Mouse (Mus musculus): ENCODE measurements around the gene Gap43. TPM values are rescaled to one million over a fixed set of nuclear protein-coding genes. Genes with fewer than 3 reads are reported as not detected.

Gene Gap43
- polyA plus RNA-seq, 1 experiment from 2014 or later = 41.8 TPM

GRCm38 (mm10) chr16:42291572-42291971 lies 48.9 kb downstream of the Gap43 start:
- Histone ChIP-seq H3K4me3 (no peak overlapping the region), H3K9me3 (no peaks in the 10 kb centered on the region), H3K4me2 (replicated peaks) (no peak overlapping the region), H3K36me3 (no peaks in the 10 kb centered on the region), H3K27me3 (no peaks in the 10 kb centered on the region), H3K27ac (no peak overlapping the region), H3K4me1 (no peaks in the 10 kb centered on the region), H3K9ac (no peak overlapping the region)
- no peak for ATAC-seq (ENCODE audit: low FRiP score, low read depth)
- 75% methylated on average over 8 of the region's 8 CpGs for WGBS

DNA sequence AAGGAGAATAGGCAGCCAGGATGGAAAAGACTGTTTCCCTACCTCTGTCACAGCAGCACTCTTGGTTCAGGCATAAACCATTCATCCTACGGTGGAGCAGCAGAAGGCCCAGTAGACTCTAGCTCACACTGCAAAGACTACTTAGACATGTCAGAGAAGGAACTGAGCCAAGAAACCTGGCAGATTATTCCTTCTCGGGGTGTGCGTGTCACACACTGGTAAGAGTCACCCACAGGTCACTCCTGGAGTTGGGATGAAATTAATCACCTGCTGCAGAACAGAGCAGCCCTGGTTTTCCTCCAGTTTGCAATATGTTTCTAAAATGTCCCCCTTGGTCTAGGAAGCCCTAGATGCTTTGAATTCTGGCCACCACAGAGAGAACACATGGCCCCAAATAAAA lies 56.4 kb downstream of the Gap43 start:
- no peak for ATAC-seq (ENCODE audit: low FRiP score, low read depth)
- H3K27me3 ChIP-seq = no peaks in the 10 kb centered on the region
- H3K36me3 ChIP-seq = no peaks in the 10 kb centered on the region
- H3K9ac ChIP-seq = no peak overlapping the region
- WGBS = 74% methylated on average over 3 of the region's 3 CpGs
- H3K4me3 ChIP-seq = no peak overlapping the region
- H3K4me2 ChIP-seq (replicated peaks) = no peak overlapping the region
- H3K27ac ChIP-seq = no peak overlapping the region
- no peaks in the 10 kb centered on the region for H3K4me1 ChIP-seq
- no peaks in the 10 kb centered on the region for H3K9me3 ChIP-seq

GRCm38 (mm10) chr16:42277713-42278112 lies 62.7 kb downstream of the Gap43 start:
- no peaks in the 10 kb centered on the region for H3K27me3 ChIP-seq
- H3K9me3 ChIP-seq = no peaks in the 10 kb centered on the region
- ATAC-seq (ENCODE audit: low FRiP score, low read depth) = no peak
- no peak overlapping the region for H3K4me3 ChIP-seq
- no peaks in the 10 kb centered on the region for H3K4me1 ChIP-seq
- no peak overlapping the region for H3K4me2 ChIP-seq (replicated peaks)
- 88% methylated on average over 2 of the region's 2 CpGs for WGBS
- no peaks in the 10 kb centered on the region for H3K36me3 ChIP-seq
- no peak overlapping the region for H3K9ac ChIP-seq
- H3K27ac ChIP-seq = no peak overlapping the region

DNA sequence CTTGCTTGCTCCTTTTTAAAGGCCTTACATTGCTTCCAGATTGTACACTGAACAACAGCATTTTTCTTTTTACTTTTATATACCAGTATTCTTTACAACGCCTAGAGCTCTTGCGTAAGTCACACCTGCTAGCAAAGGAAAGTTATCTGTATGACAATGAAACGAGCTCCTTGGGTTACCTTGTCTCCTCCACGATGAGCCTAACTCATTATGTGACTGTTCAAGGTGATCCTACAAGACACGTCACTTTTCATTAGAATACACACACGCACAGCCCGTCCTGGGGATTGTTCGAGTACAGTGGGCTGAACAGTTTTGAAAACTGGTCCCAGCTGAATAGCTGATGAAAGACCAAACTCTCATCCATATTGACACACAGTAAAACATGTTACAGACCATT lies 63.2 kb downstream of the Gap43 start:
- 75% methylated on average over 8 of the region's 8 CpGs for WGBS
- H3K27ac ChIP-seq = no peak overlapping the region

DNA sequence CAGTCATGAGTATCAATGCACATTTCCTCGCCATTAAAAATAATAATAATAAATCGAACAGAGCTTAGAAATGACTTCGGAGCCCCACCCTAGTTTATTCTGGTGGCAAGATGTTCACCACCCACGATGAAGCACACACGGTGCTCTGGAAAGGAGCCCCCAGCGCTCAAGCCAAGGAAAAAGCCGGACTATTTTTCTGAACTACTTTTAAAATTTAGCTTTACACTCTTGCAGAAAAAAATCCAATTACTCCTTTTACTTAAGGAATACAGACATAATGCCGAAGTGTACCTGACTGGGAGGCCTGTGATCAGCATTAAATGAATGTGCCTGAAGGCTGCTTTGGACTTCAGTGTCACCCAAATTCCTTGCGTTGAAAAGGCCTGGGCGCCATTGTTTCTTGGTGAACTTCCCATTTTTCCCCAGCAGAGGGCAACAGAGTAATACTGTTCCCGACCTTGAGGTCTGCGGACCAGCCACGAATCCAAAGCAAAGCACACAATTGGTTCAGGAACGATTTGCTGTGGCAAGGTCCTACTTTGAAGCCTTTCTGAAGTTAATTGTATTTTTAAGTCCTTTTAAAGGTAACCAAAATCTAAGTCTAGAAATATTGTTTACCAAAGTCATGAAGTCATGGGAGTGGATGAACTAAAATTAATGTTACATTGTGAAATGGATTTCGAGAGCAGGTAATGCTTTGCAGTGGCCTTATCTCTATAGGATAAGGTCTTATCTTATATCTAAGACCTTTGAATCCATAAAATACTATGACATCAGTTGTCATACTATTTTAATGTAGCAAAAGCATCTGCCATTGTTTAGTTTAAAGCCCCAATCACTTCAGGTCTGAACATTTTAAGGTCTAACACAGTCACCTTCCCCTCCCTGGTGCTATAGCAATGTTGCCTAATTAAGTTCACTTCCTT lies 64.0 kb downstream of the Gap43 start:
- ATAC-seq (ENCODE audit: low FRiP score, low read depth) = peak; percentile 83

More for the DNA sequence above, 63.2 kb downstream of the Gap43 start:
- Histone ChIP-seq H3K9ac (no peak overlapping the region), H3K36me3 (no peaks in the 10 kb centered on the region), H3K4me3 (no peak overlapping the region), H3K27me3 (no peaks in the 10 kb centered on the region), H3K4me2 (replicated peaks) (no peak overlapping the region), H3K9me3 (no peaks in the 10 kb centered on the region), H3K4me1 (no peaks in the 10 kb centered on the region)
- ATAC-seq (ENCODE audit: low FRiP score, low read depth) = no peak

DNA sequence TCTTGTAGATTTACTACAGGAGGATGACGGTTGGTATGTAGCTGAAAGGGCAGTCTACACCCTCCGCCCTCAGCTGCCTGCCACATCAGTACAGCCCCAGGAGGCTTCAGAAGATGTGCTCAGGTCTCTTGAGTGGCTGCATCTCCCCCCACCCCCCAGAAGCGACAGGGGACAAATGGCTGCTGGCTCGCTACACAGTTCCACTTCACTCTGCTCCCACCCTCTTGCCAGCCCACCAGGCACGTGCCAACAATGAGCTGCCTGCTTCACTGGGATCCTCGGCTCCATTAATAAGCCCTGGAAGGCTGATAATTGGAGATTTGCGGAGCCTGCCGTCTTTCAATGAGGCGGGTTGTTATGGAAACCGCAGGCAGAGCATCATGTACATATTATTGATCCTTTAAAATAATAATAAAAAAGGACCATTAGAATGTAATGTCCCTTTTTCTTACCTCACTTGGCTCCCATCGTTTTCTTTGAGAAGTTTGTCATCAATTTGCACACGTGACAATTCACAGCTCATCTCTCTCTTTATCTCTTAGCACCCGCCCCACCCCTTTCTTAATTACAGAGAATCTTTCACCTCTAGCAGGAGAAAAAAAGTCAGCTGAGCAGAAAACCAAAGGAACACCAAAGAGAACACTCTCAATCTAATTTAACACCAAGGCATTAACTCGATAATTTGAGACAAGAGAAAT lies 64.8 kb downstream of the Gap43 start:
- WGBS = 42% methylated on average over 14 of the region's 14 CpGs
- H3K27me3 ChIP-seq = no peaks in the 10 kb centered on the region
- H3K27ac ChIP-seq = no peak overlapping the region
- no peaks in the 10 kb centered on the region for H3K36me3 ChIP-seq
- ATAC-seq (ENCODE audit: low FRiP score, low read depth) = 0 out of 2 replicates have a peak, but pooled peaks have one; percentile 25
- peak overlapping the region; percentile 22; the same call in 1 of the 2 replicates for H3K4me2 ChIP-seq (replicated peaks)
- H3K4me1 ChIP-seq = no peaks in the 10 kb centered on the region
- no peaks in the 10 kb centered on the region for H3K9me3 ChIP-seq
- H3K9ac ChIP-seq = no peak overlapping the region
- no peak overlapping the region for H3K4me3 ChIP-seq

More for the DNA sequence above, 64.0 kb downstream of the Gap43 start:
- Histone ChIP-seq H3K27me3 (no peaks in the 10 kb centered on the region), H3K4me1 (no peaks in the 10 kb centered on the region), H3K9me3 (no peaks in the 10 kb centered on the region), H3K4me3 (no peak overlapping the region), H3K36me3 (no peaks in the 10 kb centered on the region), H3K4me2 (replicated peaks) (0 out of 2 replicates have a peak overlapping the region, but pooled peaks have one; percentile 7), H3K27ac (no peak overlapping the region), H3K9ac (no peak overlapping the region)
- WGBS = 34% methylated on average over 15 of the region's 15 CpGs

- WGBS = 89% methylated on average over 1 of the region's 1 CpGs
- Histone ChIP-seq H3K36me3 (no peaks in the 10 kb centered on the region), H3K4me2 (replicated peaks) (no peak overlapping the region), H3K9me3 (no peaks in the 10 kb centered on the region), H3K4me3 (no peak overlapping the region), H3K4me1 (peaks cover 9% of the 10 kb centered on the region), H3K27me3 (no peaks in the 10 kb centered on the region), H3K9ac (no peak overlapping the region), H3K27ac (no peak overlapping the region)
- ATAC-seq (ENCODE audit: low FRiP score, low read depth) = no peak
Measured at GRCm38 (mm10) chr16:42271213-42271612, 69.2 kb downstream of the Gap43 start.

DNA sequence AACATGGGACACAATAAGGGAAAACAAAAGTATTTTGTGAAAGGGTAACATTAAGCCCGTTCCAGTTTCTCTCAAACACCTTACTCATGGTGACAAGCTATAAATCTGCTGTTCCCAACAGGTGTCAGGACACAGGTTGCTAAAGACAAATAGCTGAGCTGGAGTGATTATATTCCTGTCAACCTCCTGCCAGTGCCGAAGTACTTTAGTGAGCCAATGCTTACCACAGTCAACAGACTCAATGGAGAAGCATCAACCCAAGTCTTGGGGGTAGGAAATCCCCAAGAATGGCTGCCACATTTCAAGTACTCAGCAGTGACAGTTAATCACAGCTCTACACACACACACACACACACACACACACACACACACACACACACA lies 70.9 kb downstream of the Gap43 start:
- H3K36me3 ChIP-seq = no peaks in the 10 kb centered on the region
- peaks cover 9% of the 10 kb centered on the region for H3K4me1 ChIP-seq
- H3K4me3 ChIP-seq = no peak overlapping the region
- no peaks in the 10 kb centered on the region for H3K9me3 ChIP-seq
- H3K27ac ChIP-seq = no peak overlapping the region
- 48% methylated on average over 2 of the region's 2 CpGs for WGBS
- no peak overlapping the region for H3K9ac ChIP-seq
- H3K4me2 ChIP-seq (replicated peaks) = no peak overlapping the region
- no peaks in the 10 kb centered on the region for H3K27me3 ChIP-seq
- no peak for ATAC-seq (ENCODE audit: low FRiP score, low read depth)

DNA sequence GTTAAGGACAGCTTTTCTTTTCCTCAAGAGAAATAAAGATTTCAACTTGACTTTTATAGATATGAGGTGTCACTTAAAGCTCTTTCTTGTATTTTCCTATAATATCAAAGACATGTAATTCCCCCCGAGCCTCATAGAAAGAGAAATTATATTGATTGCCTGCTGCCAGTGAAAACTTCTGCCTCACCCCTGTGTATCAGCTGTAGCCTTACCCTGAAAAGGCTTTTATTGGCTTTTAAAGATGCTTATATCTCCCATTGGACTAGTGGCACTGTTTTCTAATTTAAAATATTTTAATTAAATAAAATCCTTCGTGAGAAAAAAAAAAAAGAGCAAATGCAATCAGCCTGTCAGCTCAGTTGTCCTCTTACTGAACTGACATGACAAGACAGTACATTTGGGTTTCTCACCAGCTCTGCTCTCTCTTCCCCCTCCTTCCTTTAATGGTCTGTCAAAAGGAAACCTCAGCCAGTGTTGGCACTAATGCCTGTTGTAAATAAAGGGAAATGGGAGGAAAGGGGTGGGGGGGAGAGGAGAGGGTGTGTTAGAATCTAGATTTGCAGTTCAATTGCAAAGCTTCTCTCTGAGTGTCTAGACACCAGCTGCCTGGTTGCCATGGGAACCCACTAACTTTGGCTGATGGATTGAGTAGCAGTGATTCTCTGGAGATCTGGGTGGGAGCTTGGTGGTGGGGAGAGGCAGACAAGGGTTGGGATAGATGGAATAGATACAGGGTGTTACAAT lies 71.4 kb downstream of the Gap43 start:
- Histone ChIP-seq H3K27me3 (no peaks in the 10 kb centered on the region), H3K9ac (no peak overlapping the region), H3K4me1 (peaks cover 9% of the 10 kb centered on the region), H3K27ac (no peak overlapping the region), H3K36me3 (no peaks in the 10 kb centered on the region), H3K4me3 (no peak overlapping the region), H3K4me2 (replicated peaks) (no peak overlapping the region), H3K9me3 (no peaks in the 10 kb centered on the region)
- 14% methylated on average over 2 of the region's 2 CpGs for WGBS
- ATAC-seq (ENCODE audit: low FRiP score, low read depth) = peak; percentile 79

DNA sequence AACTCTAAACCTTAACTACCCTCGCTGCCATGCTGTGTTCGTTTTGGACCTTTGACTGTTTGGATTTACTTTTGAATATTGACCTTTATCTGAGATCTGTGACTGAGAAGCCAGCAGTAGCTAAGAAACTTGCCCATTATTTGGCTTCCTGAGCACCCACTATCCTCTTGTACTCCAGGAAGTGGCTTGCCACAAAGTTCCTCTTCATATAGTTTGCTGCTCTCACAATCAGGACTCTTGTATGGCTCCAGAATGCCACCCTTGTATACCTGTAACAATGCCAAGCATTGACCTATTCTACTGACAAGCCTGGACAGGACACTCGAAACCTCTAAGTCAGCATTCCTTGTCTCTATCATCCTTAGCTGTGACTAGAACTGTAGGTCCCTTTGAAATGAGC lies 75.3 kb downstream of the Gap43 start:
- no peak overlapping the region for H3K27ac ChIP-seq
- H3K27me3 ChIP-seq = no peaks in the 10 kb centered on the region
- no peak overlapping the region for H3K4me3 ChIP-seq
- WGBS = 88% methylated on average over 3 of the region's 3 CpGs
- H3K4me2 ChIP-seq (replicated peaks) = no peak overlapping the region
- no peaks in the 10 kb centered on the region for H3K36me3 ChIP-seq
- no peak for ATAC-seq (ENCODE audit: low FRiP score, low read depth)
- peaks cover 9% of the 10 kb centered on the region for H3K4me1 ChIP-seq
- no peak overlapping the region for H3K9ac ChIP-seq
- no peaks in the 10 kb centered on the region for H3K9me3 ChIP-seq

DNA sequence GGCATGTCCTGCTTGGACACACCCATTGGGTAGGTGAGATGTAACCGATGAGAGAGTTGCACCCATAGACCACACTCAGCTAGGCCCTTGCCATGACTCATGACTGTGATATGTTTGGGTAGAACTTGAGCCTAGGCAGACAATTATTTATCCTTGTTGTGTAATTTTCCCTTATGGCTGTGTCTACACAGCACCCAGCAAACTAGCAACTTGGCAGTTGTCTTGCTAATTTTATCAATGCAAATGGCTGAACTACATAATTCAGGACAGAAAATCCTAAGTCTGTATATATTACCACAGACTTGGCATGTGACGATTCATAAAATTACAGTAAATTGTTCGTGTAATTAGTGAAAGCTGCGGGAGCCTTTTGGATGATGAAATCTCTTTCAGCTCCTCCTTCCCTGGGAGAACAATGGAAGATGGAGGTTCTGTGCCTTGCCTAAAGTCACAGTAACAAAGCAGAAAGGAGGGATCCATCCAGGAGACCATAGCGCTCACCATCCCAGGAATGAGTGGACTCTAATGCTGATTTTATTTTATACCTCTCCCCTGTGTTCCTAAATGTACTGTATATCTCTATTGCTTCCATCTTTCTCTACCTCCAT lies 77.4 kb downstream of the Gap43 start:
- H3K36me3 ChIP-seq = no peaks in the 10 kb centered on the region
- no peaks in the 10 kb centered on the region for H3K27me3 ChIP-seq
- H3K4me3 ChIP-seq = no peak overlapping the region
- no peak for ATAC-seq (ENCODE audit: low FRiP score, low read depth)
- WGBS = 91% methylated on average over 5 of the region's 5 CpGs
- no peaks in the 10 kb centered on the region for H3K4me1 ChIP-seq
- no peak overlapping the region for H3K9ac ChIP-seq
- no peaks in the 10 kb centered on the region for H3K9me3 ChIP-seq
- H3K27ac ChIP-seq = no peak overlapping the region
- H3K4me2 ChIP-seq (replicated peaks) = no peak overlapping the region

All from limb, embryonic 13.5 days (tissue).